Mouse (Mus musculus) liver, embryonic 11.5 days (tissue): ENCODE measurements at regions not wholly inside any gene's neighbourhood (a gene's known extent, or its start where the extent isn't known, plus 50 kb on each side); places are given as distances from the start of the nearest gene placed in this dataset.

Source experiments
- ATAC-seq: fragments of 200-750 bp; cut with Nextera tagmentation; replicated peaks from 2 replicates; pipeline ENCODE4 v1.8.0; 2017; ENCODE audit warnings: moderate number of reproducible peaks, mild to moderate bottlenecking, moderate TSS enrichment, moderate library complexity; ENCODE audit not compliant: low FRiP score
- DNase-seq: peaks from one replicate; pipeline ENCODE4 v3.0.0-alpha.2; 2017; ENCODE audit warnings: low spot score
- H3K27ac ChIP-seq: fragments of 300-500 bp; sonication (generic); 2 replicates; pipeline ENCODE4 v1.5.1; 2014; ENCODE audit warnings: mild to moderate bottlenecking, low read depth, low read length, control low read depth
- H3K27me3 ChIP-seq: fragments of 300-500 bp; sonication (generic); replicated peaks from 2 replicates; pipeline ENCODE4 v1.6.1; 2014; ENCODE audit warnings: low read length, mixed read lengths; ENCODE audit not compliant: control insufficient read depth, insufficient read depth
- H3K36me3 ChIP-seq: fragments of 300-500 bp; sonication (generic); 2 replicates; pipeline ENCODE4 v1.6.1; 2014; ENCODE audit warnings: mild to moderate bottlenecking, low read length, moderate library complexity, mixed read lengths; ENCODE audit not compliant: control insufficient read depth, insufficient read depth
- H3K4me1 ChIP-seq: fragments of 300-500 bp; sonication (generic); replicated peaks from 2 replicates; pipeline ENCODE4 v1.6.1; 2014; ENCODE audit warnings: low read length, mixed read lengths; ENCODE audit not compliant: control insufficient read depth, insufficient read depth
- H3K4me2 ChIP-seq: fragments of 300-500 bp; sonication (generic); 2 replicates; pipeline ENCODE4 v1.6.1; 2014; ENCODE audit warnings: mild to moderate bottlenecking, control low read depth, moderate library complexity
- H3K4me3 ChIP-seq: fragments of 300-500 bp; sonication (generic); 2 replicates; pipeline ENCODE4 v1.5.1; 2014; ENCODE audit warnings: low read depth, low read length, control low read depth
- H3K9ac ChIP-seq: fragments of 300-500 bp; sonication (generic); 2 replicates; pipeline ENCODE4 v1.6.1; 2014; ENCODE audit warnings: low read depth, low read length, control low read depth
- H3K9me3 ChIP-seq: fragments of 300-500 bp; sonication (generic); 2 replicates; pipeline ENCODE4 v1.6.1; 2016; ENCODE audit warnings: low read length, inconsistent platforms, mixed read lengths; ENCODE audit not compliant: control insufficient read depth
- WGBS: fragments of 180-500 bp; shearing (Covaris S2); extraction: QIAGEN DNeasy Blood & Tissue Kit; methylation state at CpG from one replicate; pipeline ENCODE4 v1.1.7; 2014; 5-methylcytosine and 5-hydroxymethylcytosine counted together

- Histone ChIP-seq H3K27ac (no peak overlapping the region), H3K4me1 (no peaks in the 10 kb centered on the region), H3K36me3 (no peaks in the 10 kb centered on the region), H3K9ac (no peak overlapping the region), H3K9me3 (no peaks in the 10 kb centered on the region), H3K4me2 (no peak overlapping the region), H3K27me3 (no peaks in the 10 kb centered on the region), H3K4me3 (no peak overlapping the region)
- no peak for DNase-seq
- no peak for ATAC-seq
- 38% methylated on average over 6 of the region's 6 CpGs for WGBS
Observed at GRCm38 (mm10) chr4:82196024-82196647, 509.4 kb downstream of the Nfib start.

GRCm38 (mm10) chr4:82193905-82194304 lies 511.6 kb downstream of the Nfib start:
- DNase-seq: no peak
- ATAC-seq: no peak
- 72% methylated on average over 5 of the region's 5 CpGs for WGBS
- H3K9ac ChIP-seq: no peak overlapping the region
- no peaks in the 10 kb centered on the region for H3K27me3 ChIP-seq
- no peaks in the 10 kb centered on the region for H3K36me3 ChIP-seq
- no peak overlapping the region for H3K27ac ChIP-seq
- no peaks in the 10 kb centered on the region for H3K4me1 ChIP-seq
- H3K4me2 ChIP-seq: no peak overlapping the region
- no peaks in the 10 kb centered on the region for H3K9me3 ChIP-seq
- H3K4me3 ChIP-seq: no peak overlapping the region

DNA sequence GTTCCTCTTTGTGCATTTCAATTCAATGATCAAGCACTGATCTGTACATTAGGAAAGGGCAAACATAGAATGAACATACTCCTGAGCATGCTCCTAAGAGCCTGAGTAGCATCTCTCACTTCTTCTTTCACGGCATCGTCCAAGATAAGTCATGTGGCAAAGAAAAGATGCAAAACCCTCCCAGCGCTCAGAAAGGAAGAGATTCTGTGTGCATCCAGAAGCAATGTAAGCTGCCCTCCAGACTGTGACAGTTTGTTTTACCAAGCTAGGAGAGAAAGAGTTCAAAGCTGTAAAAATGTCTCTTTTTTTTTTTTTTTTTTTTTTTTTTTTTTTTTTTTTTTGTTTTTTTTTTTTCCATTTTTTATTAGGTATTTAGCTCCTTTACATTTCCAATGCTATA lies 518.7 kb downstream of the Nfib start:
- DNase-seq (no peak), ATAC-seq (no peak)
- Histone ChIP-seq H3K27me3 (no peaks in the 10 kb centered on the region), H3K27ac (no peak overlapping the region), H3K9ac (no peak overlapping the region), H3K36me3 (no peaks in the 10 kb centered on the region), H3K4me2 (no peak overlapping the region), H3K9me3 (no peaks in the 10 kb centered on the region), H3K4me3 (no peak overlapping the region), H3K4me1 (no peaks in the 10 kb centered on the region)
- 90% methylated on average over 3 of the region's 3 CpGs for WGBS

DNA sequence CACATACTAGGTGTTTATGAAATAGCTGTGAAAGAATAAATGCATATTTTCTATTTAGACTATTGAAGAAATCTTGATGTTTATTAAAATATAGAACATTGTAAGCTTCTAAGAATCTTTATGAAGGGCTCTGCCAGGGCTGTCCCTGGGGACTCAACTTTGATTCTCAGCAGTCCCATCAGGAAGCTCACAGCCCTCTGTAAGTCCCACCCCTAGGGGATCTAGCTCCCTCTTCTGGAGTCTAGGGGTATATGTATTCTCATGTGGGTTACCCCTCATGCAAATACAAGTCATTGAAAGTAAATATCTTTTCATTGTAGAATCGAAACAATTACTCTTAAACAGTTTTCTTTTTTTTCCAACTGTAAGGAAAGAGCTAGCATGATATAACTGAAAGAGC lies 521.6 kb downstream of the Nfib start:
- Histone ChIP-seq H3K4me3 (no peak overlapping the region), H3K4me2 (no peak overlapping the region), H3K9ac (no peak overlapping the region), H3K9me3 (no peaks in the 10 kb centered on the region), H3K4me1 (no peaks in the 10 kb centered on the region), H3K36me3 (no peaks in the 10 kb centered on the region), H3K27ac (no peak overlapping the region), H3K27me3 (no peaks in the 10 kb centered on the region)
- DNase-seq (no peak), ATAC-seq (no peak)
- 83% methylated on average over 1 of the region's 1 CpGs for WGBS

- H3K9me3 ChIP-seq: no peaks in the 10 kb centered on the region
- DNase-seq: no peak
- ATAC-seq: no peak
- no peak overlapping the region for H3K9ac ChIP-seq
- H3K4me2 ChIP-seq: no peak overlapping the region
- no peaks in the 10 kb centered on the region for H3K27me3 ChIP-seq
- 83% methylated on average over 5 of the region's 5 CpGs for WGBS
- no peak overlapping the region for H3K27ac ChIP-seq
- H3K4me3 ChIP-seq: no peak overlapping the region
- H3K36me3 ChIP-seq: no peaks in the 10 kb centered on the region
- no peaks in the 10 kb centered on the region for H3K4me1 ChIP-seq
Observed at GRCm38 (mm10) chr4:82178112-82178511, 527.4 kb downstream of the Nfib start.

DNA sequence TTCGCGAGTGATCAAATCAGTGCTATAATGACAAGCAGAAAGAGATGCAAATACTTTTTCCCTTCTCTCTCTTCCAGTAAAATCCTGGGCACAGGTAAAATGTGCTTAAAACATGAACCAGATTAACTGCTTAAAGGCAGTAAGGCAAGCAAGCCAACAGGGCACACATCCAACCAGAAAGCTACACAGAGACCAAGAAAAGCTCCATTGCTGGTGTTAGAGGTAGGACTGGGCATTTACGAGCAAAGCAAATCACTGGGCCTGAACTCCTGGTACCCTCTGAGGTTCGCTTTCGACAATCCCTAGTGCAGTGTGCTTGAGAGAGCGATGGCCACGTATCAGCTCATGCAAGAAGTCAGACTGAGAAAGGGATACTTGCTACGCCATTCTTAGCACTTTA lies 528.8 kb downstream of the Nfib start:
- no peak for DNase-seq
- Histone ChIP-seq H3K36me3 (no peaks in the 10 kb centered on the region), H3K4me3 (no peak overlapping the region), H3K9me3 (no peaks in the 10 kb centered on the region), H3K27ac (no peak overlapping the region), H3K27me3 (no peaks in the 10 kb centered on the region), H3K4me1 (no peaks in the 10 kb centered on the region), H3K4me2 (no peak overlapping the region), H3K9ac (no peak overlapping the region)
- no peak for ATAC-seq
- 91% methylated on average over 8 of the region's 8 CpGs for WGBS

GRCm38 (mm10) chr4:82173461-82174085 lies 532.0 kb downstream of the Nfib start:
- Histone ChIP-seq H3K36me3 (no peaks in the 10 kb centered on the region), H3K9me3 (no peaks in the 10 kb centered on the region), H3K27me3 (no peaks in the 10 kb centered on the region)

DNA sequence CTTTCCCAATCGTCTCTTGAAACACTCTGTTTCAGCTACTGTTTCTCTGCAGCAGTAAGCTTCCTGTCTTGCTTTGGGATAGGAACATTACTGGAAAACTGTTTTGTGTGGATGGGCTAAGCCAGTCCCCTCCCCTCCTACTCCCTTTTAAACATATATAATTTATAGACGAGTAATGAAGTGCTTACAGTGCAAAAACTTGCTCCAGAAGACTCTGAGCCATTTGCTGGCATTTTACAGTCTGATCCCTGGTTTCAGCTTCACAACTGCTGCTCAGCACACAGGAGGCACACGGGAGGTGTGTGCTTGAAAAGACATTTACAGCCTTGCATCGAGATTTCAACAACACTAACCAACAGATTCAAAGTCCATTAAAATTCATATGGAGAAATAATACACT lies 534.6 kb downstream of the Nfib start:
- H3K36me3 ChIP-seq: no peaks in the 10 kb centered on the region
- 63% methylated on average over 4 of the region's 4 CpGs for WGBS
- H3K9ac ChIP-seq: no peak overlapping the region
- H3K9me3 ChIP-seq: no peaks in the 10 kb centered on the region
- no peak for DNase-seq
- H3K27me3 ChIP-seq: no peaks in the 10 kb centered on the region
- H3K4me3 ChIP-seq: no peak overlapping the region
- H3K27ac ChIP-seq: no peak overlapping the region
- H3K4me1 ChIP-seq: no peaks in the 10 kb centered on the region
- H3K4me2 ChIP-seq: no peak overlapping the region
- ATAC-seq: no peak

More at GRCm38 (mm10) chr4:82173461-82174085, 532.0 kb downstream of the Nfib start:
- no peak for DNase-seq
- H3K4me3 ChIP-seq: no peak overlapping the region
- no peak overlapping the region for H3K27ac ChIP-seq
- H3K4me1 ChIP-seq: no peaks in the 10 kb centered on the region
- no peak overlapping the region for H3K4me2 ChIP-seq
- ATAC-seq: no peak
- no peak overlapping the region for H3K9ac ChIP-seq
- WGBS: 74% methylated on average over 17 of the region's 17 CpGs

DNA sequence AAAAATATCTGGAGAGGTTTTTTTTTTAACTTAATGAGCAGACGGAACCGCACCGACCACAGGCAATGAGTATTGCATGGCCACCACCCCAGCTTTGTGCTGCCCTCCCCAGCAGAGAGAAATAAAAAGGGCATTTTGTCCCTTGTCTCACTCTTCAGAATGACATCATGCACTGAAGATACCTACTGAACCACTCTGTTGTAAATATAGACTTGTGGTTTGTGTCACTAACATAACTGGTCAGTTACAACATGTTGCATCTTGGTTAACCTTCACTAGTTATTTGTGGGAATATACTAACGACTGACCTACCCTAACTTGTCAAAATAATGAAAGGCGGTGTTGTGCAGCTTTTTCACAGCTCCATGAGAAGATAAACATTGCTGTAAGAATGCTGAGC lies 537.5 kb downstream of the Nfib start:
- H3K27ac ChIP-seq: no peak overlapping the region
- 74% methylated on average over 5 of the region's 5 CpGs for WGBS
- H3K27me3 ChIP-seq: no peaks in the 10 kb centered on the region
- H3K9ac ChIP-seq: no peak overlapping the region
- no peaks in the 10 kb centered on the region for H3K4me1 ChIP-seq
- no peak for DNase-seq
- no peaks in the 10 kb centered on the region for H3K36me3 ChIP-seq
- no peaks in the 10 kb centered on the region for H3K9me3 ChIP-seq
- H3K4me2 ChIP-seq: no peak overlapping the region
- H3K4me3 ChIP-seq: no peak overlapping the region
- ATAC-seq: no peak
